Comparison of ENCODE assay signal across 24 mouse cellular contexts in the genomic region with DNA sequence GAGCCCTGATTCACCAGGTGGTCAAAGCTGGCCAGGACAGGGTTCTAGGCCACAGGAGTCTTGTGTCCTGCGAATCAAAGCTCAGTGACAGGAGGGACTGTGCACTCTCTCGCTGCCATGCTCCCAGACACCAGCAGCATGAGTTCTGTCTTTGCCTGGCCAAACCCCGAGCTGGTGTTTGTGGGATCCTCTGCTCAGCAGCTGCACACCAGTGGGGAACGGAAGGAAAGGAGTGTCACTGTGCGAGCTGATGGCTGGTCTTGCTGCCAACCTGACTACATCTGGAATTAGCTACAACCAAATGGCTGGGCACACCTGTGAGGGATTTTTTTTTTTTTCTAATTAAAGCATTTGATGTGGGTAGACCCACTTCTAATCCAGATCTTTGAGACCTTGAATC. TPM values are rescaled to one million over a fixed set of nuclear protein-coding genes. Genes with fewer than 3 reads are reported as not detected.
DNase-seq lines count a peak whose midpoint lies in the region; ATAC-seq and TF ChIP-seq lines count a peak whose summit lies in the region.
"Had no signal": no experiment of that assay in that cellular context is flagged by ENCODE, and none has a peak within 500 bp of the region (broad histone marks: within the 10 kb centered on the region; RNA-seq: fewer than 3 reads in every experiment).

No protein-coding gene starts in this region.

- peak overlapping the region; percentile 35 for H3K27ac ChIP-seq in bone marrow, adult 2 months (ENCODE audit: control insufficient read depth, insufficient read depth, low read depth, low read length, poor library complexity)
- H3K27ac ChIP-seq in thymus, adult 2 months (ENCODE audit: control insufficient read depth, insufficient read depth, low read length) = peak overlapping the region; percentile 97
- no peak overlapping the region for H3K27ac ChIP-seq in hindbrain, embryonic 11.5 days (ENCODE audit: low read depth, low read length)
- H3K27ac ChIP-seq: embryonic facial prominence, embryonic 12.5 days; heart, embryonic 13.5 days; limb, embryonic 12.5 days; midbrain, embryonic 13.5 days; neural tube, embryonic 13.5 days had no signal

- H3K9me3 ChIP-seq in hindbrain, embryonic 11.5 days (ENCODE audit: control insufficient read depth, low read length) = no peaks in the 10 kb centered on the region
- H3K9me3 ChIP-seq: embryonic facial prominence, embryonic 12.5 days; heart, embryonic 13.5 days; limb, embryonic 12.5 days; midbrain, embryonic 13.5 days; neural tube, embryonic 13.5 days had no signal

- no peak for ATAC-seq in hindbrain, embryonic 11.5 days (ENCODE audit: low FRiP score)
- ATAC-seq: forebrain, postnatal 0 days; intestine, postnatal 0 days; midbrain, embryonic 13.5 days had no signal

- H3K27me3 ChIP-seq in thymus, adult 2 months (ENCODE audit: control insufficient read depth, insufficient read depth, low read length) = no peaks in the 10 kb centered on the region
- H3K27me3 ChIP-seq in hindbrain, embryonic 11.5 days (ENCODE audit: control insufficient read depth, insufficient read depth, low read length) = no peaks in the 10 kb centered on the region
- H3K27me3 ChIP-seq: embryonic facial prominence, embryonic 12.5 days; heart, embryonic 13.5 days; limb, embryonic 12.5 days; midbrain, embryonic 13.5 days; neural tube, embryonic 13.5 days had no signal

- no peak for TF ChIP-seq POLR2A in bone marrow, adult 2 months (IDR thresholded peaks at IDR 0.05; ENCODE audit: borderline replicate concordance, control insufficient read depth, low read depth, low read length)
- TF ChIP-seq POLR2A in thymus, adult 2 months (IDR thresholded peaks at IDR 0.05; ENCODE audit: control insufficient read depth, extremely low read depth, insufficient read depth, low read length, poor library complexity) = no peak

- WGBS in bone marrow, adult 2 months = 28% methylated on average over 5 of the region's 5 CpGs
- WGBS in thymus, adult 2 months = 4% methylated on average over 5 of the region's 5 CpGs
- WGBS in hindbrain, embryonic 11.5 days = 81% methylated on average over 5 of the region's 5 CpGs

- peaks cover 14% of the 10 kb centered on the region for H3K36me3 ChIP-seq in thymus, adult 2 months (ENCODE audit: control insufficient read depth, insufficient read depth, low read length)
- H3K36me3 ChIP-seq in hindbrain, embryonic 11.5 days (ENCODE audit: control insufficient read depth, insufficient read depth, low read length) = no peaks in the 10 kb centered on the region

- peaks cover 15% of the 10 kb centered on the region; the same call in 1 of the 2 replicates for H3K4me1 ChIP-seq in bone marrow, adult 2 months (ENCODE audit: control insufficient read depth, insufficient read depth, low read length)
- H3K4me1 ChIP-seq in thymus, adult 2 months (replicated peaks; ENCODE audit: control insufficient read depth, insufficient read depth, low read length) = peaks cover 61% of the 10 kb centered on the region
- peaks cover 4% of the 10 kb centered on the region; the same call in 1 of the 2 replicates for H3K4me1 ChIP-seq in hindbrain, embryonic 11.5 days (replicated peaks; ENCODE audit: control insufficient read depth, insufficient read depth, low read length)

- H3K9ac ChIP-seq in hindbrain, embryonic 11.5 days (ENCODE audit: low read depth, low read length) = no peak overlapping the region
- H3K9ac ChIP-seq: embryonic facial prominence, embryonic 12.5 days; forebrain, postnatal 0 days; heart, embryonic 13.5 days; limb, embryonic 12.5 days; midbrain, embryonic 13.5 days; neural tube, embryonic 13.5 days had no signal

- no peak for TF ChIP-seq CTCF in bone marrow, adult 2 months (IDR thresholded peaks at IDR 0.05; ENCODE audit: control insufficient read depth, insufficient read depth, low read length)
- TF ChIP-seq CTCF in thymus, adult 2 months (IDR thresholded peaks at IDR 0.05; ENCODE audit: borderline replicate concordance, control insufficient read depth, extremely low read depth, insufficient read depth, low read length, poor library complexity) = no peak

- H3K4me2 ChIP-seq in hindbrain, embryonic 11.5 days (replicated peaks; ENCODE audit: low read depth, low read length) = no peak overlapping the region
- H3K4me2 ChIP-seq: embryonic facial prominence, embryonic 12.5 days; heart, embryonic 13.5 days; limb, embryonic 12.5 days; liver, embryonic 11.5 days; midbrain, embryonic 13.5 days; neural tube, embryonic 13.5 days had no signal

- peak overlapping the region; percentile 0 for H3K4me3 ChIP-seq in bone marrow, adult 2 months (replicated peaks; ENCODE audit: control insufficient read depth, low read depth, low read length)
- peak overlapping the region; percentile 76 for H3K4me3 ChIP-seq in thymus, adult 2 months (ENCODE audit: control insufficient read depth, insufficient read depth, low read length)
- no peak overlapping the region for H3K4me3 ChIP-seq in hindbrain, embryonic 11.5 days (ENCODE audit: low read depth, low read length)
- H3K4me3 ChIP-seq: embryonic facial prominence, embryonic 12.5 days; heart, embryonic 13.5 days; limb, embryonic 12.5 days; midbrain, embryonic 13.5 days; neural tube, embryonic 13.5 days had no signal

- DNase-seq in right cerebral cortex, postnatal 14 days = peak; percentile 4
- no peak for DNase-seq in right cerebral cortex, postnatal 4 days
- DNase-seq in thymus, adult 2 months = peak; percentile 67
- peak; percentile 76 for DNase-seq in thymus, postnatal 4 days
- DNase-seq in hindbrain, embryonic 11.5 days (ENCODE audit: low spot score) = no peak
- no peak for DNase-seq in frontal cortex, postnatal 14 days (ENCODE audit: low spot score in 2 of 2)
- DNase-seq: adrenal gland, postnatal 36 days; cerebellum, adult 11-12 months; cerebellum, postnatal 14 days; forebrain, postnatal 0 days; gastrocnemius, postnatal 25 days; heart, adult 18-20 months; kidney, postnatal 36 days; lung, adult 2 months; lung, postnatal 14 days had no signal

RNA-seq across cellular contexts. Expression of gene Rnf166, which starts 5.2 kb away (rescaled TPM):
- 17.4 and 32.7 TPM in 2 replicates for polyA plus RNA-seq in bone marrow, adult 2 months (2011; ENCODE audit: insufficient read depth, insufficient read length, low replicate concordance, missing spikeins)
- polyA plus RNA-seq in thymus, adult 2 months (2012; rRNA removed) = 273 and 296 TPM in 2 replicates
- 24.2 and 27.6 TPM in 2 replicates for polyA plus RNA-seq in hindbrain, embryonic 11.5 days (2014; fragmentation: Nextera tagmentation; extraction: Ambion mirVana)

RNA-seq across cellular contexts. Expression of gene Ctu2, which starts 5.3 kb away (rescaled TPM):
- 62.9 and 122 TPM in 2 replicates for polyA plus RNA-seq in bone marrow, adult 2 months (2011; ENCODE audit: insufficient read depth, insufficient read length, low replicate concordance, missing spikeins)
- 118 and 136 TPM in 2 replicates for polyA plus RNA-seq in thymus, adult 2 months (2012; rRNA removed)
- polyA plus RNA-seq in hindbrain, embryonic 11.5 days (2014; fragmentation: Nextera tagmentation; extraction: Ambion mirVana) = 65.6 and 67.5 TPM in 2 replicates

RNA-seq across cellular contexts. Expression of gene Snai3, which starts 10.2 kb away (rescaled TPM):
- 2.2 TPM in 1 of 2 replicates, not detected in the other for polyA plus RNA-seq in bone marrow, adult 2 months (2011; ENCODE audit: insufficient read depth, insufficient read length, low replicate concordance, missing spikeins)
- polyA plus RNA-seq in thymus, adult 2 months (2012; rRNA removed) = 47.1 and 51.1 TPM in 2 replicates
- polyA plus RNA-seq in hindbrain, embryonic 11.5 days (2014; fragmentation: Nextera tagmentation; extraction: Ambion mirVana) = not detected in 2 replicates
- polyA plus RNA-seq: forebrain, embryonic 11.5 days; forebrain, postnatal 0 days; midbrain, embryonic 13.5 days had no signal

RNA-seq across cellular contexts. Expression of gene Mvd, which starts 27.5 kb away (rescaled TPM):
- 2.4 and 6.3 TPM in 2 replicates for polyA plus RNA-seq in bone marrow, adult 2 months (2011; ENCODE audit: insufficient read depth, insufficient read length, low replicate concordance, missing spikeins)
- 25.0 and 26.2 TPM in 2 replicates for polyA plus RNA-seq in thymus, adult 2 months (2012; rRNA removed)
- polyA plus RNA-seq in hindbrain, embryonic 11.5 days (2014; fragmentation: Nextera tagmentation; extraction: Ambion mirVana) = 46.3 and 49.2 TPM in 2 replicates

RNA-seq across cellular contexts. Expression of gene Cyba, which starts 38.0 kb away (rescaled TPM):
- 168 and 494 TPM in 2 replicates for polyA plus RNA-seq in bone marrow, adult 2 months (2011; ENCODE audit: insufficient read depth, insufficient read length, low replicate concordance, missing spikeins)
- 671 and 705 TPM in 2 replicates for polyA plus RNA-seq in thymus, adult 2 months (2012; rRNA removed)
- polyA plus RNA-seq in hindbrain, embryonic 11.5 days (2014; fragmentation: Nextera tagmentation; extraction: Ambion mirVana) = 52.7 and 53.4 TPM in 2 replicates

Comparison
In these comparisons a context has a peak if more than half of its experiments do, and no peak if none do; other contexts are left out.
1. DNase-seq: peak in right cerebral cortex, postnatal 14 days (single experiment), thymus, adult 2 months (single experiment) and thymus, postnatal 4 days (single experiment); none in right cerebral cortex, postnatal 4 days (single experiment), hindbrain, embryonic 11.5 days (single experiment) and frontal cortex, postnatal 14 days (0 of 2).
2. RNA of gene Snai3, which starts 10.2 kb away (polyA plus RNA-seq): 47.1 to 51.1 TPM in thymus, adult 2 months; 2.2 TPM in bone marrow, adult 2 months and not detected in hindbrain, embryonic 11.5 days; every median in the first group is over 10 times any median in the second.